Mouse (Mus musculus): ENCODE measurements around the gene B3gnt8.
A peak's percentile ranks its signal among the peaks of the same experiment; 100 is the strongest.

B3gnt8 gene

DNA sequence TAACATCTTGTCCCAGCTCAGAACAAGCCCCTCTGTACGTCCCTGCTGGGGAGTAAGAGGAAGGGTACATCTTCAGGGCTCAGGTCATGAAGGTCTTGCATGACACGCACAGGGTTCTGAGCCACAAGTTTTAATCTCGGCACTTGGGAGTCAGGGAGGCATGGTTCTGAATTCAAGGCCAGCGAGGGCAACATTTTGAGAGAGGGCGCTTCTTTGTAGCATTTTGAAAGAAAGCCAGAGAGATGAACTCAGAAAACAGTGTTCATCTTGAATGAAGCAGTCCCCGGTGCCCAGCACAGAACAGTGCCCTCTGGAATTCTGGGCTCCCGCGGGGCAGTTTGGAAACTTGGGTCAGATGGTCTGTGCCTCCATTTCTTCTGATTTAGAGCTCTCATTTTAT is 39.9 kb downstream of the B3gnt8 start:
- no peak for DNase-seq

GRCm38 (mm10) chr7:25669158-25669557 is 42.7 kb downstream of the B3gnt8 start:
- no peak for DNase-seq

DNA sequence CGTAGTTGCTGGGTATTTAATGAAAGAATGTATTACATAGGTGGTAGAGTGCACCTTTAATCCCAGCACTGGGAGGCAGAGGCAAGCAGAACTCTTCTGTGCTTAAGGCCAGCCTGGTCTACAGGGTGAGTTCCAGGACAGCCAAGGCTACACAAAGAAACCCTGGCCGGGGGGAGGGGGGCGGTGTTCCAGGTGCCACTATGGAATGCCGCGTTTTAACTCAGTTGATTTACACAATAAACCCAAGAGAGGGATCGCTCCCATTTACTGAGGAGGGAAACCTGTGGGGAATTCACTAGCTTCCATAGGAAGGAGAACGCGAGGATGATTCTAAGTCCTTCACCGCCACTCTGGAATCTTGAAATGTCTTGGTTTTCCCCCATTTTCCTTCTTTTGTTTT is 43.2 kb downstream of the B3gnt8 start:
- no peak for DNase-seq

DNA sequence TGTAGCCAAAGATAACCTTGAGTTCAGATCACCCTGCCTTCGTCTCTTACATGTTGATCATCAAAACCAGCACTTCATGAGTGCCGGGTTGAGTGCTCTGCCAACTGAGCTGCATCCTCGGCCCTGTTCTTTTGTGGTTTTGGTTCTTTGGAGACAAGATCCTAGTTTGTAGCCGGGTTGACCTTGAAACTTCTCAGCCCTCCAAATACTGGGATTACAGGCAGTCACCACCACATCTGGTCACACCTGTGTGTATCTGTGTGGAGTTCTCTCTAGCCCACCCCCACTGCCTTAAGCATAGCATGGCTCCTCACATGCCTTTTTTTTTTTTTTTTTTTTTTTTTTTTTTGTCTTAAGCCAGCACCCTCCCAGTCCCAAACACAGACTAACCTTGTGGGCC is 43.6 kb downstream of the B3gnt8 start:
- DNase-seq: no peak

- no peak for DNase-seq
Observed at GRCm38 (mm10) chr7:25671686-25672085, 45.2 kb downstream of the B3gnt8 start.

DNA sequence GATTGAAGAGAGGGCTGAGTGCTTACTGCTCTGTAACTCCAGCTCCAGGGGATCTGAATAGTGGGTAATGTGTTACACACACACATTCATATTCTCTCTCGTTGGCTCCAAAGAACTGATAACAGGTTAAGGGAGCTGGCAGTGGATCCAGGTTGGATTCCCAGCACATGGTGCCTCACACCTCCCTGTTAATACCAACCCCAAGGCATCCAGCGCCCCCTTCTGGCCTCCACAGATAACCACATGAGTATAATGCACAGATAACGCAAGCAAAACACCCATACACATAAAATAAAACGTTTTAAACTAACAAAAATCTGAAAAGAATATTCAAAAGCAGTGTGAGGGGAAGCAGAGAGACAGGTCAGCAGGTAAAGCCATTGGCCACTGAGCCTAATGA is 46.0 kb downstream of the B3gnt8 start:
- no peak for DNase-seq

- DNase-seq: no peak
Observed at GRCm38 (mm10) chr7:25674297-25674696, 47.8 kb downstream of the B3gnt8 start.

DNA sequence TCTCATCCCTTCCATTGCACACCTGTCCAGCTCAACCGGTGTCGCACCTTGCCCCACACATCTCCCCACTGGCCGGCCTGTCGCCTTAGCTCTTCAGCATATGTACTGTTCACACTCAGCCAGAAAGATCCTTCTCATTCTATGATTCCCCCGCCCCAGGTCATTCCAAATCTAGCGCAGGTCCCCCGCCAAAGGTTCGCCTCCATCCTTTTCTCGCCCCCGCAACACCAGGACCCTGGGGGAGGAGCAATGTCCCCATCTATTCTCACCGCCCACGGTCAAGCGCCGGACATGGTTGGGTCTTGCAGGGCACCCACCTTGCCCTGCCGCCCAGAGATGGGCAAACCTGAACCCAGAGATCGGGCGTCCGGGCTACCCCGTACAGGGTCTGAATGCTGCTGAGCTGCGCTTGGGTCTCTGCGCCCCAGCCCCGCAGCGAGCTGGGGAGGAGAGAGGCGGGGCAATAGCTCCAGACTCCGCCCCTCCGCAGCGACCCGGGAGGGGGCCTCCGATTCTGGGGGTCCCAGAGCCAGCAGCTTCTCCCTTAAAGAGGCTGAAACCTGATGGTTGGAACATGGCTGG is 48.4 kb downstream of the B3gnt8 start, which contains the start of gene Tmem91:
TSS of gene Tmem91 (minus strand) at position 448 of the 582 bp plus-strand sequence.
- no peak for DNase-seq

- DNase-seq: no peak
Observed at GRCm38 (mm10) chr7:25675405-25675804, 49.0 kb downstream of the B3gnt8 start.

GRCm38 (mm10) chr7:25676085-25676781 is 49.8 kb downstream of the B3gnt8 start:
- DNase-seq: peak; percentile 88

DNA sequence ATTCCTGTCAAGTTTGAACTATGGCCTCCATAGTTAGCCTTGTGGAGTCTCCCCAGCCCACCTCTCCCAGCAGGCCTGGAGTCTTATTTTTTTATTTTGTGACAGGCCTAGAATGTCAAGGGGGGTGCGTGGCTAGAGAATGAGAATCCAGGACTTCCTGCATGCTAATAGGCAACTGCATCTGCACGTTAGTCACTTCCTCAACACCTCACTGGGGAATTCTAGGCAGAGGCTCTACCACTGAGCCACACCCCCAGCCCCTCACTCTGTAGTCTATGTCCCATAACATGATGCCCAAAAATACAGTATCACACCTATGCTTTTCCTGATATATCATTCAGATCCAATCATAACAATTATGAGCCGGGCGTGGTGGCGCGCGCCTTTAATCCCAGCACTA is 50.6 kb downstream of the B3gnt8 start:
- DNase-seq: no peak

GRCm38 (mm10) chr7:25679971-25680370 is 53.5 kb downstream of the B3gnt8 start:
- no peak for DNase-seq

- peak; percentile 99 for DNase-seq
Observed at GRCm38 (mm10) chr7:25680514-25681258, 54.2 kb downstream of the B3gnt8 start, which contains the start of gene B9d2. TSS of gene B9d2 (plus strand) at chr7:25680780.

- DNase-seq: no peak
Observed at GRCm38 (mm10) chr7:25681341-25682231, 55.1 kb downstream of the B3gnt8 start.

- DNase-seq: no peak
Observed at GRCm38 (mm10) chr7:25683474-25684180, 57.2 kb downstream of the B3gnt8 start.

- DNase-seq: no peak
Observed at GRCm38 (mm10) chr7:25684659-25685058, 58.2 kb downstream of the B3gnt8 start.
